Mouse (Mus musculus) embryonic facial prominence, embryonic 15.5 days (tissue): Measurements from ENCODE around the gene Sept9. TPM values are rescaled to one million over a fixed set of nuclear protein-coding genes. Genes with fewer than 3 reads are reported as not detected.
A peak's percentile ranks its signal among the peaks of the same experiment; 100 is the strongest.

ENCODE experiments used
- ATAC-seq: fragments of 200-750 bp; cut with Nextera tagmentation; 2 replicates; pipeline ENCODE4 v1.8.0; 2017; ENCODE audit warnings: low read depth, moderate TSS enrichment; ENCODE audit not compliant: insufficient number of reproducible peaks, low FRiP score, low TSS enrichment
- H3K27ac ChIP-seq: fragments of 300-500 bp; sonication (generic); replicated peaks from 2 replicates; pipeline ENCODE4 v1.5.1; 2015; ENCODE audit warnings: mild to moderate bottlenecking, inconsistent platforms
- H3K27me3 ChIP-seq: fragments of 300-500 bp; sonication (generic); 2 replicates; pipeline ENCODE4 v1.6.1; 2015; ENCODE audit warnings: inconsistent platforms
- H3K36me3 ChIP-seq: fragments of 300-500 bp; sonication (generic); 2 replicates; pipeline ENCODE4 v1.6.1; 2015; ENCODE audit warnings: mild to moderate bottlenecking, inconsistent platforms
- H3K4me1 ChIP-seq: fragments of 300-500 bp; sonication (generic); 2 replicates; pipeline ENCODE4 v1.6.1; 2015; ENCODE audit warnings: inconsistent platforms
- H3K4me2 ChIP-seq: fragments of 300-500 bp; sonication (generic); replicated peaks from 2 replicates; pipeline ENCODE4 v1.6.1; 2015; ENCODE audit warnings: mild to moderate bottlenecking, inconsistent platforms
- H3K4me3 ChIP-seq: fragments of 300-500 bp; sonication (generic); replicated peaks from 2 replicates; pipeline ENCODE4 v1.5.1; 2015; ENCODE audit warnings: mild to moderate bottlenecking, inconsistent platforms
- H3K9ac ChIP-seq: fragments of 300-500 bp; sonication (generic); 2 replicates; pipeline ENCODE4 v1.6.1; 2015; ENCODE audit warnings: inconsistent platforms
- H3K9me3 ChIP-seq: fragments of 300-500 bp; sonication (generic); replicated peaks from 2 replicates; pipeline ENCODE4 v1.6.1; 2016; ENCODE audit warnings: inconsistent platforms
- WGBS: fragments of 180-500 bp; shearing (Covaris S2); methylation state at CpG from one replicate; pipeline ENCODE4 v1.1.7; 2015; 5-methylcytosine and 5-hydroxymethylcytosine counted together
- polyA plus RNA-seq: library from polyadenylated mRNA; unstranded; fragments of >200 nt; fragmentation: Nextera tagmentation; extraction: Ambion mirVana; gene quantifications from 2 replicates; pipeline ENCODE4 v1.2.1, GENCODE M21; 2015

Sept9 gene
- polyA plus RNA-seq, 1 experiment from 2014 or later = 157 TPM

DNA sequence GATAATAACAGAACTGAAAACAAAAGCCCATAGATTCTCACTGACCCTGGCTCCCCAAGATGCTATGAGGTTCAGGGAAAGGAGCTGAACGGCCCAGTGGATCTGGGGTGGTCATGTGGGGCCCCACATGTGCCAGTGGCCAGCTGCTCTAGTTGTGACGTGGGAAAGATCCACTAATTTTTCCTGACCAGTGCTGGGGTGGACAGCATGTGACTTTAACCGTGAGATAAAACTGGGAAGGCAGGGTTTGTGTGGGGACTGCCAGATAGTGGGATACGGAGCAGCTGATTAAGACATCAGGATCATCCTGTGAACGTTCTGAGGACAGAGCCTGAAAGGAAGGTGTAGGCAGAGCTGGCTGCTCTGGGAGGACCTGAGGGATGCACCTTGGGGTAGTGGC lies 48.1 kb downstream of the Sept9 start:
- Histone ChIP-seq H3K9ac (no peak overlapping the region), H3K4me3 (no peak overlapping the region), H3K4me2 (no peak overlapping the region), H3K36me3 (0 out of 2 replicates have a peak, but pooled peaks cover under 1% of the 10 kb centered on the region), H3K4me1 (peaks cover 34% of the 10 kb centered on the region), H3K27me3 (no peaks in the 10 kb centered on the region), H3K27ac (no peak overlapping the region), H3K9me3 (no peaks in the 10 kb centered on the region)
- WGBS = 67% methylated on average over 5 of the region's 5 CpGs
- no peak for ATAC-seq

DNA sequence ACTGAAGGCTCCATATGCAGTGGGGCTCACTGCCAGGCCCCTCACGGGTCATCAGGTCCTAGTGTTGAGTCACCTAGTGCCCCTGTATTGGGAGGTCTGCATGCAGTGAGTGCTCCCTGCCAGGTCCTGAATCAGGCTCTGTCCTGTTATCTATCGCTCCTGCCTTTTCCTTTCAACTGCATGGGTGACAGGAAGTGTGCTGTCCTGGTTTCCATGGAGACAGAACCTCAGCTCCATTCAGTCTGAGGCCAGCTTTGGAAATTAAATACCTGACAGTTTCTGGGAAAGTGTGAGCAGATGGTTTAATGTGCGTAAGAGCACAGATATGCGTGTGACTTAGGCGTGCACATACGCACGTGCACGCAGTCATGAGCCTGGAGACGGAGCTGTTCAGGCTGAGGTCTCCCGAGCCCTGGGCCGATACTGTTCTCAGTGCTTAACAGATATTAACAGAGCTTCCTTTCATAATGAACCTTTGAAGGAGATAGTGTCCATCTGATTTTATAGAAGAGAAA lies 49.3 kb downstream of the Sept9 start:
- H3K27me3 ChIP-seq = no peaks in the 10 kb centered on the region
- H3K9ac ChIP-seq = no peak overlapping the region
- ATAC-seq = peak; percentile 45; the same call in 1 of the 2 replicates
- H3K27ac ChIP-seq = 0 out of 2 replicates have a peak overlapping the region, but pooled peaks have one; percentile 9
- 50% methylated on average over 11 of the region's 11 CpGs for WGBS
- peaks cover 46% of the 10 kb centered on the region for H3K4me1 ChIP-seq
- no peaks in the 10 kb centered on the region for H3K9me3 ChIP-seq
- no peaks in the 10 kb centered on the region for H3K36me3 ChIP-seq
- H3K4me2 ChIP-seq = no peak overlapping the region
- H3K4me3 ChIP-seq = no peak overlapping the region

- no peak for ATAC-seq
- no peak overlapping the region for H3K9ac ChIP-seq
- no peak overlapping the region for H3K4me3 ChIP-seq
- H3K36me3 ChIP-seq = no peaks in the 10 kb centered on the region
- H3K4me2 ChIP-seq = no peak overlapping the region
- no peak overlapping the region for H3K27ac ChIP-seq
- peaks cover 53% of the 10 kb centered on the region for H3K4me1 ChIP-seq
- no peaks in the 10 kb centered on the region for H3K9me3 ChIP-seq
- 74% methylated on average over 18 of the region's 18 CpGs for WGBS
- no peaks in the 10 kb centered on the region for H3K27me3 ChIP-seq
Observed at GRCm38 (mm10) chr11:117249282-117249984, 50.0 kb downstream of the Sept9 start.

DNA sequence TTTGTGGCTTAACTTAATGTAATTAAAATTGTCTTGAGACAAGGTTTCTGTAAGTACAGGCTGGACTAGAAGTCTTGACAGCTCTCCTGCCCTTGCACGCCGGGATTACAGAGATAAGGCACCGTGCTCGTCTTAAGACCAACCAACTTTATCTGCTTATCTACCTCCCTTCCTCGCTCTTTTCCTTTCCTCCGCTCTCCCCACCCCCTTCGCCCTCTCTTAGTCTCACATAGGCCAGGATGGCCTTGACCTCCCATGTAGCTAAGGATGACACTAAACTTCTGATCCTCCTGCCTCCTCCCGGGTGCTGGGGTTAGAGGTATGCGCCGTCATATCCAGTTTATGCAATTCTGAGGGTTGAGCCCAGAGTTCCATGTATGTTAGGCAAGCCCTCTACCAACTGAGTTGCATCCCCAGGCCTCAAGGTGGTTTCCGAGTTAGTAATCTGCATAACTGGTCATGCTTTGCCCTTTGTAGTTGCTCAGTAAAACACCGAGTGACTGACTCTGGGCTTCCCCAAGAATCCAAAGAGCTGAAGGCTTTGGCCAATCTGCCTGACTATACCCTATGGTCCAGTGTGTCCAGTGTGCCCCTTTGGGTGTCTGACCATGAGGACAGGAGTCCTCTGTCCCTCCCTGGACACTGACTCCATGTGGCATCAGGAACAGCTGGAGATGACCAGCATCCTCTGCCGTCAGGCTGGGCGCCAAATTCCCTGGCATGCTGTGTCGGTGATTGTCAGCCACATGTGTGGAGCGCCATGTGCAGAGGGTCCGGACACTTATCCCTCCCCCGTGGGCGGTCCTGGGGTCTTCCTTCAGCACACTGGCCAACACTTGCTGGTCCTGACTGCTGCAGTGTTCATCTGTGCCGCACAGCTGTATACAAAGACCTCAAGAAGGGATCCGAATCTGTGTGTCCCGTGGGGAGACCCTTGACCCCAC lies 50.8 kb downstream of the Sept9 start:
- Histone ChIP-seq H3K27me3 (no peaks in the 10 kb centered on the region), H3K9me3 (no peaks in the 10 kb centered on the region), H3K27ac (no peak overlapping the region), H3K4me1 (peaks cover 58% of the 10 kb centered on the region), H3K4me3 (no peak overlapping the region), H3K4me2 (no peak overlapping the region), H3K36me3 (no peaks in the 10 kb centered on the region), H3K9ac (no peak overlapping the region)
- ATAC-seq = no peak
- 78% methylated on average over 22 of the region's 22 CpGs for WGBS

GRCm38 (mm10) chr11:117251755-117252154 lies 52.3 kb downstream of the Sept9 start:
- Histone ChIP-seq H3K27me3 (no peaks in the 10 kb centered on the region), H3K9ac (no peak overlapping the region), H3K9me3 (no peaks in the 10 kb centered on the region), H3K27ac (no peak overlapping the region), H3K4me3 (no peak overlapping the region), H3K4me1 (peaks cover 64% of the 10 kb centered on the region), H3K4me2 (no peak overlapping the region), H3K36me3 (no peaks in the 10 kb centered on the region)
- ATAC-seq = no peak
- WGBS = 79% methylated on average over 4 of the region's 4 CpGs

- WGBS = 79% methylated on average over 13 of the region's 13 CpGs
- no peak for ATAC-seq
- no peak overlapping the region for H3K4me3 ChIP-seq
- H3K4me2 ChIP-seq = no peak overlapping the region
- no peaks in the 10 kb centered on the region for H3K9me3 ChIP-seq
- H3K27me3 ChIP-seq = no peaks in the 10 kb centered on the region
- H3K27ac ChIP-seq = no peak overlapping the region
- no peaks in the 10 kb centered on the region for H3K36me3 ChIP-seq
- peaks cover 59% of the 10 kb centered on the region for H3K4me1 ChIP-seq
- H3K9ac ChIP-seq = no peak overlapping the region
Observed at GRCm38 (mm10) chr11:117252846-117253245, 53.4 kb downstream of the Sept9 start.

DNA sequence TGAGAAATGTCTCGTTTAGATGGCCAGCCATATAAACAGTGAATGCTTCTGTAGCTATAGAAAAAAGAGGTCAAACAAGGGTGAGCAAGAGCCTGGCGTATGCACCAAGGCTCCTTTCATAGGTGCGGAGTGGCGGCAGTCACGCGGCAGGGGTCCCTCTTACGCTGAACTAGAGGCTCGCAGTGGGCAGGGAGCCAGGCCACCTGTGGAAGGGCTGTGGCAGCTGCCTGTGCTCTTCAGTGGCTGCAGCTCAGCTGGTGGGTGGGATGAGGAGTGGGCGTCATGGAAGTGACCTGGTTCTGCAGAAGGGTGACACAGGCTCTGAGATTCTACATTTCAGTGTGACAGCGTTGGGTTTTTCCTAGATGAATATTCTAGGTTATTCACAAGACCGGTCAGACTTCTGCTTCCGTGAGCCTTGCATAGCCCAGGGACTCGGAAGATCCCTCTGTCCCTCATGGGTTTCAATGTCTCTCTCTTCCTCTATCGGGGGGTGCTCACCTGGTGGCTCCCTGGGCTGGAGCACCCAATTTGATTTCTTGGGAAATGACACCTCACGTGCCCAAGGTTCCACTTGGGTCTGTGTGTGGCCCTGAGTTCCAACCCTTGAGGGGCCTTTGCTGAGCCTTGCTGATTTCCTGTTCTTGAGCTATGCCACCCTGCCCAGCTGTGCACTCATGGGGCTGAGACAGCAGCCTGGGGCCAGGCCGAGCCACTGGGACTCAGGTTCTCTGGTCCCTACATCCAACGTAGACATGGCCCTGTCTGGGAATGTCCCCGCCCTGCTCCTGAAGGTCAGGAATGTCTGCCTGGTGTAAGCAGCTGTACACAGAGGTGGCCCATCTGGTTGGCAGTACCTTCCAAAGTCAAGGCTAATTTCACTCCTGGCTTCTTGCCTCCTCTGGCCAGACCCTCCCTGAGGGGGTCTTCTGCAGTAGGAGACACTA lies 55.0 kb downstream of the Sept9 start:
- ATAC-seq = no peak
- WGBS = 65% methylated on average over 18 of the region's 18 CpGs
- no peak overlapping the region for H3K9ac ChIP-seq
- H3K9me3 ChIP-seq = no peaks in the 10 kb centered on the region
- H3K27ac ChIP-seq = no peak overlapping the region; the same call in 1 of the 2 replicates
- H3K4me2 ChIP-seq = no peak overlapping the region
- no peaks in the 10 kb centered on the region for H3K27me3 ChIP-seq
- H3K4me3 ChIP-seq = no peak overlapping the region
- H3K4me1 ChIP-seq = peaks cover 50% of the 10 kb centered on the region
- H3K36me3 ChIP-seq = no peaks in the 10 kb centered on the region

DNA sequence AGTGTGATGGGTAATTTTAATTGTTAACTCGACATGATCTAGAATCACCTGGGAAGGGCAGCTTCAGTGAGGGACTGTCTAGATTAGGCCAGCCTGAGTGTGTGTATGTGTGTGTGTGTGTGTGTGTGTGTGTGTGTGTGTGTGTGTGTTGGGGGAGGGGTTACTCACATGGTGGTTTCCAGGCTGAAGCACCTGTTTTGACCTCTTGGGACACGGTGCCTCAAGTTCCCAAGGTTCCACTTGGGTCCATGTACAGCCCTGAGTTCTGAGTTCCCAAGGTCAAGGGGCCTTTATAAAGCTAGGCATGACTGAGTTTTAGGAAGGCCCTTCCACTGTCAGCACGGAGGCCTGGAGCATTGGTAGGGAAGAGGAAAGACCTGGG lies 55.6 kb downstream of the Sept9 start:
- peaks cover 52% of the 10 kb centered on the region for H3K4me1 ChIP-seq
- H3K27me3 ChIP-seq = no peaks in the 10 kb centered on the region
- no peak overlapping the region for H3K4me3 ChIP-seq
- no peaks in the 10 kb centered on the region for H3K9me3 ChIP-seq
- 79% methylated on average over 3 of the region's 3 CpGs for WGBS
- ATAC-seq = no peak
- H3K4me2 ChIP-seq = no peak overlapping the region
- no peaks in the 10 kb centered on the region for H3K36me3 ChIP-seq
- no peak overlapping the region for H3K27ac ChIP-seq
- H3K9ac ChIP-seq = no peak overlapping the region

DNA sequence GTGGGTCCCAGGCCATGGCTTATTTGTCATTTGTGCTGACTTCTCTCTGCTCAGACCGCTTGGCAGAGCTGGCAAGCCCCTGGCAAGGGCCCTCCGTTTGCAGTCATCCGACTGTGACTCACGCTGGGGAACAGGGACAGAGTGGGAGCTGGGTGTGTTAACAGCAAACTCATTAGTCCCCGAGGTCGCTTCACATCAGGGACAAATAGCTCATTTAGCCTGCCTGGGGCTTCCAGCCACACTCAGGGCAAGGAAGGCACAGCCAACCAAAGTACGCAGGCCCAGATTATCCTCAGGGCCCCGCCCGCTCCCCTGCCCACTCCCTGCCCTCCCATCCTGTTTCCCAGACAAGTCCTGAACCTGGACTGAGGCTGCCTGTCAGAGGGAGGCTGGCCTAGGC lies 56.6 kb downstream of the Sept9 start:
- H3K9ac ChIP-seq = no peak overlapping the region
- 64% methylated on average over 9 of the region's 9 CpGs for WGBS
- H3K4me1 ChIP-seq = peaks cover 49% of the 10 kb centered on the region
- no peaks in the 10 kb centered on the region for H3K27me3 ChIP-seq
- no peaks in the 10 kb centered on the region for H3K36me3 ChIP-seq
- no peaks in the 10 kb centered on the region for H3K9me3 ChIP-seq
- H3K27ac ChIP-seq = no peak overlapping the region
- H3K4me3 ChIP-seq = no peak overlapping the region
- no peak for ATAC-seq
- H3K4me2 ChIP-seq = no peak overlapping the region

GRCm38 (mm10) chr11:117256840-117257239 lies 57.4 kb downstream of the Sept9 start:
- H3K4me2 ChIP-seq = no peak overlapping the region
- H3K36me3 ChIP-seq = no peaks in the 10 kb centered on the region
- no peak overlapping the region for H3K4me3 ChIP-seq
- H3K27me3 ChIP-seq = no peaks in the 10 kb centered on the region
- WGBS = 96% methylated on average over 6 of the region's 6 CpGs
- H3K9me3 ChIP-seq = no peaks in the 10 kb centered on the region
- ATAC-seq = no peak
- peaks cover 47% of the 10 kb centered on the region for H3K4me1 ChIP-seq
- H3K9ac ChIP-seq = no peak overlapping the region
- no peak overlapping the region for H3K27ac ChIP-seq
